Mouse (Mus musculus) kidney, postnatal 4 days (tissue): ENCODE results near the gene Gm21319.
"Not testable (repeated sequence)": the region's sequence is repeated elsewhere in the genome, so short reads cannot be mapped to it uniquely, and the experiment has no call there.

Source experiments
- DNase-seq, 2 experiments: peaks; one replicate each; pipeline ENCODE4 v3.0.0; 2021; ENCODE audit warnings: mixed read lengths in 2 of 2

Gene Gm21319

DNA sequence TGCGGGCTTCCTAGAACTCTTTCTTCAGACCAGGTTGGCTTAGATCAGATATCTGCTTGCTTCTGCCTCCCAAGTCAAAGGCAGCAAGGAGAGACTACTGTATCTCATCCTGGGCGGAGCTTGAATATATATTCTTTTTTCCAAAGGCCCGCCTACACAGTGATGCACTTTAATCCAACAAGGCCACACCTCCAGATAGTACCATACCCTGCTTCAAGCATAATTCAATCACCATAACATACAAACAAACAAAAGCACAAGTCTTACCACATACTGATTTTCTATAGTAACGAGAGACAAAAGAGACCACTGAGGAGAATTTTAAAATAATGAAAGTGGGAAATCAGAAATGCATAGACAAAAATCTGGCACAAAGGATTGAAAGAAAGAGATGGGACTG, at the start of gene Gm21319:
TSS of gene Gm21319 (minus strand) at position 101 of the 400 bp plus-strand sequence.
- DNase-seq: not testable (repeated sequence)

DNA sequence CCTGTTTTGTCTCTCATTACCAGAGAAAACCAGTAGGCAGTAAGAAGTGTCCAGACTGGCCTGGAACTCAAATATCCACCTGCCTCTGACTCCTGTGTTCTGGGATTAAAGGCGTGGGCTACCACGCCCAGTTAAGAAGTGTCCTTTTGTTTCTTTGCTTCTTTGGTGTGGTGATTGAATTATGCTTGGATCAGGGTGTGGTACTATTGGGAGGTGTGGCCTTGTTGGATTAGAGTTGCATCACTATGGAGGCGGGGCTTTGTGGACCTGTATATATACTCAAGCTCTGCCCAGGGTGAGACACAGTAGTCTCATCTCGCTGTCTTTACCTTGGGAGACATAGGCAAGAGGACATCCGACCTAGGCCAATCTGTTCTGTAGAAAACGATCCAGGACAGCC, 40.7 kb upstream of the Gm21319 start, which contains the start of gene BB287469:
TSS of gene BB287469 (plus strand) at position 301 of the 400 bp plus-strand sequence.
- not testable (repeated sequence) for DNase-seq

DNA sequence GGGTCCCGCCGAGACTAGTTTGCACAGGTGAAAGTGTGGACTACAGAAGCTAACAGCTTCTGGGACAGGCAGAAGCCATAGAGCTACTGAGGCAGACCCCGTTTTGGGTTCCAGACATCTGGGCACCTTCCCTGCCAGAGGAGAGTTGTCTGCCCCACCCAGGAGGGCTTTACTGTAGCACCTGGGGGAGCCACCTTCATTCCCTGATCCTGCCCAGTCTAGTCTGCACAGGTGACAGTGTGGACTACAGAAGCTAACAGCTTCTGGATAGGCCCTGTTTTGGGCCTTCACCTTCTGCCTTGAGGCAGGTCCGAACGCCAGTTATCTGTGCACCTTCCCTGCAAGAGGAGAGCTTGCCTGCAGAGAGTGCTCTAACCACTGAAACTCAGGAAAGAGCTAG, 22.4 kb upstream of the Gm21319 start:
- not testable (repeated sequence) for DNase-seq

DNA sequence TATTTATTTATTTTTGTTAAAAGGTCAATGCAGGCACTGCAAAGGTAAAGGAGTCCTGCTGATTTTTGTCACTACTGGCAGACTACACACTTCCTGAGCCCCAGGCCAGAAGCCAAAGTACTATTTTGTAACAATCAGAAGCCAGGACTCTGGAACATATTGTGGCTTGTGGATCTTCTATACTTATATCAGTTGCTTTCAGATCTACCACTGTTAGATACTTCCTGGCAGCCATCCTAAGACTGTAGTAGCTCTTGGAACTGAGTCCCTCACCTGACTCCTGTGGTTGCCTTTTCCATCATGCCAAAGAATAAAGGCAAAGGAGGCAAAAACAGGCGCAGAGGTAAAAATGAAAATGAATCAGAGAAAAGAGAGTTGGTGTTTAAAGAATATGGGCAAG, 19.7 kb upstream of the Gm21319 start, which contains the start of gene Gm21936:
TSS of gene Gm21936 (plus strand) at position 301 of the 400 bp plus-strand sequence.
- not testable (repeated sequence) for DNase-seq
